Mouse (Mus musculus) cortical plate, adult 2 months (tissue): Measurements from ENCODE around the gene Suox.

Experiments
- CTCF ChIP-seq: fragments of 200-500 bp; IDR thresholded peaks from 2 replicates; pipeline ENCODE4 v1.5.1; 2011; ENCODE audit warnings: mild to moderate bottlenecking, control low read depth, low read length; ENCODE audit not compliant: insufficient read depth; ENCODE audit errors: extremely low read depth
- POLR2A ChIP-seq: fragments of 200-500 bp; IDR thresholded peaks from 2 replicates; pipeline ENCODE4 v1.6.1; 2011; ENCODE audit warnings: mild to moderate bottlenecking, low read length, control low read depth; ENCODE audit not compliant: insufficient read depth; ENCODE audit errors: extremely low read depth

GRCm38 (mm10) chr10:128657844-128658243, 16.0 kb downstream of the Suox start:
- no peak for TF ChIP-seq CTCF
- no peak for TF ChIP-seq POLR2A
